Mouse (Mus musculus) left cerebral cortex, adult 2 months (tissue): ENCODE data around the gene Pitx2. TPM values are rescaled to one million over a fixed set of nuclear protein-coding genes. Genes with fewer than 3 reads are reported as not detected.
A peak's percentile ranks its signal among the peaks of the same experiment; 100 is the strongest.

Source experiments
- DNase-seq, 2 experiments: peaks; one replicate each; pipeline ENCODE4 v3.0.0; 2021 to 2022; ENCODE audit warnings: low spot score in 2 of 2, mixed read lengths in 1 of 2; ENCODE audit errors: extremely low spot score in 1 of 2
- H3K27ac ChIP-seq: fragments of 200-600 bp; 2 replicates; pipeline ENCODE4 v1.8.1; 2022
- H3K4me3 ChIP-seq: fragments of 200-600 bp; 2 replicates; pipeline ENCODE4 v1.8.1; 2022
- CTCF ChIP-seq: fragments of 200-600 bp; IDR thresholded peaks from 2 replicates; pipeline ENCODE4 v1.8.1; 2022; ENCODE audit warnings: antibody characterized with exemption, mild to moderate bottlenecking, moderate library complexity
- intact Hi-C: fragments of 180-260 bp; cut with DNase I; formaldehyde crosslinking; loops from one replicate; pipeline ENCODE4 v1.15.1; 2025
- total RNA-seq, 2 experiments: library from RNA; stranded (reverse); gene quantifications; 2 replicates each; pipeline ENCODE4 v1.2.3; 2021

Gene Pitx2
- total RNA-seq, 2 experiments from 2014 or later, result not detected

DNA sequence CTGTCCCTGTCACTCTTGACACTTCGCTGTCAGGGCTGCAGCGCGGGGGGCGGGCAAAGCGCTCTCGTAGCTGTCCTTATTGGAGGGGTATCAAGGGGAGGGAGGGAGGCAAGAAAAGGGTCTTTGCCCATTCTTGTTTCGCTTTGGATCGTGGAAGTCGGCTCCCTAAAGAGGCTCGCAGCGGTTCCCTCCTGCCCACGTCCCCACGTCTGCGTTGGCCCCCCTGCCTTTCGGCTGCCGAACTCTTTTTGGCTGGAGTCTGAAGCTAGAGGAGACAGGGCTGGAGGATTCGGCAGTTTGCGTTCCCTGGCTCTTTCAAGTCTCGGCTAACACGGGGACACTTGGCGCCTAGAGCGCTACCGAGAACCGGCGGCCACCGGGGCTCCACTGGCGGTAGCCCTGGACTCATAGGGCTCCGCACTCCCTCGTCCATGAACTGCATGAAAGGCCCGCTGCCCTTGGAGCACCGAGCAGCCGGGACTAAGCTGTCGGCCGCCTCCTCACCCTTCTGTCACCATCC is 14.5 kb downstream of the Pitx2 start:
- TF ChIP-seq CTCF, result no peak
- intact Hi-C loops, result loop anchor here (2.0 kb wide), 1 partner anchor 15 kb away; the partner anchor contains the start of gene Pitx2
- no peak overlapping the region for H3K27ac ChIP-seq
- no peak for DNase-seq
- H3K4me3 ChIP-seq, result peak overlapping the region; percentile 26

DNA sequence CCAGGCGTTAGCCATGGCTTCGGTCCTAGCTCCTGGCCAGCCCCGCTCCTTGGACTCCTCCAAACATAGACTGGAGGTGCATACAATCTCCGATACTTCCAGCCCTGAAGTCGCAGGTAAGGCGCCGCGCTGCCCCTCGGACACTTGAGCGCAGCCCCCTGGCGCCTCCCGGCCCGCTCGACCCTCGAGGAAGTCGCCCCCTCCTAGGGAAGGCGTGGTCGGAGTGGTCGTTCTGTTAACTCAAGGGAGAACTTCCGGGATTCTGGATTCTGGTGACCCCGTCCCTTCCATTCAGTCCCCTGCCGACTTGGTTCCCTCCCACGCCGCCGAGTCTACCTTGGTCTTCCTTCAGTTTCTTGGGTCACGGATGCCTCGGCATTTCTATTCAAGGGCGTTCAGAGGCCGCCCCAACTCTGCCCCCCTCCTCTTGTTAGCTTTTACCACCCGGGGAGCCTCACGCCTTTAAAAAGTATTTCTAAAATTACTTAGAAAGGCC is 15.0 kb downstream of the Pitx2 start:
- no peak overlapping the region for H3K4me3 ChIP-seq
- TF ChIP-seq CTCF, result no peak
- H3K27ac ChIP-seq, result no peak overlapping the region
- DNase-seq, result no peak
- intact Hi-C loops, result loop anchor here (2.0 to 5.0 kb wide), 3 partner anchors 16 to 1893 kb away; partner anchors contain the start of genes Neurog2 and Pitx2

DNA sequence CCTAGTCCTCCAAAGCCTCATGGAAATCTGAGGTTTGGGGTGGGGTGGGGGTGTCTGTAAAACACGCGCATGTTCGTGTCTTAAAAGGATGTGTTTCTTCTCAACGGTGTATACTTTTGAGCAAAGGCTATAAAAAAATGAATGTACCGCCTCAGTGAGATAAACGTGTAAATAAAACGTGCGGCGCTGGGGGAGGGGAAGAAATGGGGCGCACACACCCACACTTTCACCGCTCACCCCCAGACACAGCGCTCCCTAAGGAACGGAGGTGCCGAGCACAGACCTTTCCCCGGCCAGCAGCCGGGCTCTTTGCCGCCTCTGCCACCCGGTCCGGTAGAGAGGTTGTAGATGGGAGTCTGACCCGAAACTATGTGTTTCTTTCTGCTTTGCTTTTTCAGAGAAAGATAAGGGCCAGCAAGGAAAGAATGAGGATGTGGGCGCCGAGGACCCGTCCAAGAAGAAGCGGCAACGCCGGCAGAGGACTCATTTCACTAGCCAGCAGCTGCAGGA is 15.6 kb downstream of the Pitx2 start:
- H3K4me3 ChIP-seq, result no peak overlapping the region
- DNase-seq, result no peak
- no peak for TF ChIP-seq CTCF
- intact Hi-C loops, result loop anchor here (2.0 to 5.0 kb wide), 3 partner anchors 16 to 1892 kb away; partner anchors contain the start of genes Neurog2 and Pitx2
- no peak overlapping the region for H3K27ac ChIP-seq

DNA sequence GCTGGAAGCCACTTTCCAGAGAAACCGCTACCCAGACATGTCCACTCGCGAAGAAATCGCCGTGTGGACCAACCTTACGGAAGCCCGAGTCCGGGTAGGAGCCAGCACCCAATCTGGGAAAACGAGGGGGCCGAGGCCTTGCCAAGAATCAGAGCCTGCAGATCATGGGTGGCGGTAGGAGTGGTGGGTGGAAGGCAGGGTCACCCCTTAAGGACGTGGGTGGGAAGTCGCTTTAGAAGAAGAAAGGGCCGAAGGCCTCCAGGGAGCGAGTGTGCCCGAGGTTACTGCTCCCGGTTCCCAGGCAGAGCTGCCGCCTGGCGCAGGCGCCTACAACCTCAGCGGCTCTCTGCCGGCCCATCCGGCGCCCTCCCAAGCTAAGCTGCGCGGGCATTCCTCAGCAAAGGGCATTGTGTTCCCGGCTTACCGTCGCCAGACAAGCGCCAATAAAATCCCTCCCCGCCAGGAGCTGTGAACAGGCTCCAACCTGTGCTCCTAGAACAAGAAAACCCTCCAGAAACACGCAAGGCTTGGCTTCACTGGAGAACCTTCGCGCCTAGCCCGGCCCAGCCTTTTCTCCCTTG is 16.2 kb downstream of the Pitx2 start:
- TF ChIP-seq CTCF, result no peak
- H3K4me3 ChIP-seq, result no peak overlapping the region

DNA sequence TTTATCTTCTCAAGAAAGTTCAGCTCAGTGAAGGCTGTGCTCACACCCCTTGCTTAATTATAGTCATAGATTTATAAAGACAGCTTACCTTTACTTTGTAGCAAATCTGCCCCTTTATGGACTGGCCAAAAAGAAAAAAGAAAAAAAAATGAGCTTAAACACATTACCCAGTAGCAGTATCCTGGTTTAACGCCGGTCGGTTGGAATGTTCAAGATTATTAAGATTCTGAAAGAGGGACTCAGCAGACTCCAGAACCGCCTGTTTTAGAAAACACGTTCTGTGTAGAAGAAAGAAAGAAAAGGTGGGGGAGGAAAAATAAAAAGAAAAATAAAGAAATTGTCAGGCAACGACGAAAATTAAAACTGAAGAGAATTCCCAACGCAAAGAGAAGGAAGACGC is 16.8 kb downstream of the Pitx2 start:
- no peak for TF ChIP-seq CTCF
- no peak overlapping the region for H3K27ac ChIP-seq
- no peak for DNase-seq
- intact Hi-C loops, result loop anchor here (5.0 kb wide), 2 partner anchors 1584 to 1891 kb away; partner anchors contain the start of gene Neurog2
- no peak overlapping the region for H3K4me3 ChIP-seq

More for the DNA sequence above, 16.2 kb downstream of the Pitx2 start:
- no peak overlapping the region for H3K27ac ChIP-seq
- intact Hi-C loops, result loop anchor here (2.0 to 5.0 kb wide), 3 partner anchors 17 to 1891 kb away; partner anchors contain the start of genes Neurog2 and Pitx2
- no peak for DNase-seq

DNA sequence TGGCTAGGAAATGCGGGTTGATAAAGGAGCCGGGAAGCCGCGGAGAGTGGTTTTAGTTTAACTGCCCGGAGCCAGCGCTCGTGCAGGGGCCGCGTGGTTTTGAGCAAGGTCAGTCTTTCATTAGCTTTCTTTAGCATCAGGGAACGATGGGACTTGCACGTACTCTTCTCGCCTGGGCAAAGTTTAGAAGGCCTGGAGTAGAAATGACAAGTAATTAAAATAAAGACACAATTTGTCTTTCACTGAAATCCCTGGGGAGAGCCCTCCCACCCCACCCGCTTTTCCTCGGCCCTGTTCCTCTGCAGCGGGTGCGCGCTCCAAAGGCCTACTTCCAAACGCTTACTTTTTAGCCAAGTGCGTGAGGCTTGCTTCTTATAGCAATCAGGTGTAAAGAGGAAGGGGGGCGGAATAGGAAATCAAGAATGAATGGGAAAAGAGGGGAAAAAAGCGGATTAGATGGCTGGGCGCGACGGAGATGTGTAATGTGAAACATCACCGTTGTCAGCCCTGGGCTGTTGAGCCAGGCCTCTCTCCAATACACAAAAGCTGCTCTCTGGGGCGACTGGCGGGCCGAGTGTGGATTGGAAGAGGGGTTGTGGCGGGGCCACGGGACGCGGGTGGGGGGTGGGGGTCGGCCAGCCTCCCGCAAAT is 17.4 kb downstream of the Pitx2 start:
- DNase-seq, result no peak
- no peak overlapping the region for H3K27ac ChIP-seq
- TF ChIP-seq CTCF, result no peak
- intact Hi-C loops, result loop anchor here (5.0 kb wide), 2 partner anchors 1585 to 1890 kb away; partner anchors contain the start of gene Neurog2
- H3K4me3 ChIP-seq, result no peak overlapping the region

DNA sequence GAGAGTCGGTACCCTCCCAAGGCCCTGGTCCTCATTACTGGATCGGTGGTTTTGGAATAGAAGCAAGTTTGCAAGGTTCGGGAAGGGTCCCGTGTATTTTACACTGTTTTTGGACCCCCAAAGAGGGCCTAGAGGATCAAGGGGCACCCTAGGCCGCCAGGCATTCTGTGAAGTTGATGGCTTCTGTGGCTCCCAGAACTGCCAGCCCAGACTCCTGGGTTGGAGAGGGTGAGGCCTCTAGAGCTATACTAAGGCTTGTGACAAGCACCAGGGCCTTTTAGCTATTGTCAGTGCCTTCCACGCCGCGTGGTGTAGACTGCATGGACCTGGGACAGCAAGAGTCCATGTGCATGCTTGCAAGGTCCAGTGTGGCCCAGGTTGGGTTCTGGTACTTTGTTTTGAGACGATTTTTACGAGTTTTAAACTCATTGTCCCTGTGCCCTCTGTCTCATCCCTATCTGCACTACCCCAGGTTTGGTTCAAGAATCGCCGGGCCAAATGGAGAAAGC is 18.2 kb downstream of the Pitx2 start:
- intact Hi-C loops, result loop anchor here (5.0 kb wide), 2 partner anchors 1586 to 1889 kb away; partner anchors contain the start of gene Neurog2
- Histone ChIP-seq H3K27ac (no peak overlapping the region), H3K4me3 (no peak overlapping the region)
- TF ChIP-seq CTCF, result no peak
- no peak for DNase-seq

DNA sequence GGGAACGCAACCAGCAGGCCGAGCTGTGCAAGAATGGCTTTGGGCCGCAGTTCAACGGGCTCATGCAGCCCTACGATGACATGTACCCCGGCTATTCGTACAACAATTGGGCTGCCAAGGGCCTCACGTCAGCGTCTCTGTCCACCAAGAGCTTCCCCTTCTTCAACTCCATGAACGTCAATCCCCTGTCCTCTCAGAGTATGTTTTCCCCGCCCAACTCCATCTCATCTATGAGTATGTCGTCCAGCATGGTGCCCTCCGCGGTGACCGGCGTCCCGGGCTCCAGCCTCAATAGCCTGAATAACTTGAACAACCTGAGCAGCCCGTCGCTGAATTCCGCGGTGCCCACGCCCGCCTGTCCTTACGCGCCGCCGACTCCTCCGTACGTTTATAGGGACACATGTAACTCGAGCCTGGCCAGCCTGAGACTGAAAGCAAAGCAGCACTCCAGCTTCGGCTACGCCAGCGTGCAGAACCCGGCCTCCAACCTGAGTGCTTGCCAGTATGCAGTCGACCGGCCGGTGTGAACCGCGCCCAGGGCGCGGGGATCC is 18.8 kb downstream of the Pitx2 start:
- TF ChIP-seq CTCF, result no peak
- intact Hi-C loops, result loop anchor here (5.0 kb wide), 2 partner anchors 1586 to 1889 kb away; partner anchors contain the start of gene Neurog2
- no peak for DNase-seq
- H3K27ac ChIP-seq, result no peak overlapping the region
- no peak overlapping the region for H3K4me3 ChIP-seq

DNA sequence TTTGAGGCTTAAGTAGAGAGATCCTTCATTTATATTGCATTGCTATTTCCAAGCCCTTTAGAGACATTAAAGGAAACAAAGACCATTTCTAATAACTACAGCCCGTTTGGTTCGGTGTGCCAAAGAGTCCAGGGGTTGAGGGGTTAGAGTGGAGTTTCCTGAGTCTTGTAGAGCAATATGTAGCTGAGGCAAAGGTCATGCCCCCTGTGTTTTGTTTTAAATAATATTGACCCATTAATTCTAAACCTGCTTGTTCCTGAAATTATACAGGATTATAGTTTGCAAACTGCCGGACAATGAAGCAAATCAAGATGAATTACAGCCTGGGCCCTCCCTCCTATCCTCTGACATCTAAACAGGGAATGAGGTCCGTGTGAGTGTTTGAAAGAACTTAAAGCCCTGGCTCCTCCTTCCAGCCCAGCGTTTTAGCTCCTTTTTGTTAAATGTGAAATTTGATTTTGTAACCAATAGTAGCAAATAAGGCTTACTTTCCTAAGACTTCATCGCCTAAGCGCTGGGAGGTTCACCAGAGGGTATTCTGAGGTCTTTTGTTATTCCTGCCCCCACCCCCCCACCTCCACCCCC is 20.5 kb downstream of the Pitx2 start:
- Histone ChIP-seq H3K27ac (no peak overlapping the region), H3K4me3 (no peak overlapping the region)
- DNase-seq, result no peak
- intact Hi-C loops, result no loop called here
- TF ChIP-seq CTCF, result no peak

DNA sequence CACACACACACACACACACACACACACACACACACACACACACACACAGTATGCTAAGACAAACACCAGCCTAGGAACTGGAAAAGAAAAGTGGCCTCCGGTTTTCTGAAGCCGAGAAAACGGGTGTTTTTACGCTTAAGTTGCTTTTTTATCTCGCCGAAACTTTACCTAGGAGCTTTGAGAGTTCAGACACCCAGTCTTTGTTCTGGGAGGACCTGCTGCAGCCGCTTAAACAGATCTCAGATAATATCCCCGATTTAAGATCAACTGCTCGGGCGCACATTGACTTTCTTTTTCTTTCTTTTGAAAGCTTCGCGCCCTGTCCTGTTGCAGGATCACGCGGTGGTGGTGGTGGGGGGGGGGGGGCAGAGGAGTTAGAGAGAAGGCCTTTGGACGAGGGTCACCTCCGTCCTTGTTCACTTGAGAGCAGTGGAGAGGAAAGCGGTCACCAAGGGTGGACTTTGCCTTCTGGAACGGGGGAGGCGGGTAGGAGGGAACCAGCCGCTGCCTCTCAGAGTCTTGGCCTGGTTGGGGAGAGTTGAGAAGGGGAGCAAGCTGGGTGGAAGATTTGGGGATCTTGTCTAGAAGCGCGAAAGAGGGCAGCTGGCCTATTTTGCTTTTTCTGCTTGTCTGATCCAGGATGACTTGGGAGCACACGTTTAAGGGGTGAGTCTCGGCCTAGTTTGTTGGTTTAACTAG is 21.2 kb downstream of the Pitx2 start:
- no peak overlapping the region for H3K27ac ChIP-seq
- no peak for DNase-seq

More for the DNA sequence above, 21.2 kb downstream of the Pitx2 start:
- no peak for TF ChIP-seq CTCF
- intact Hi-C loops, result no loop called here
- H3K4me3 ChIP-seq, result no peak overlapping the region
